Comparison of ENCODE assay signal across 1 mouse cellular context in the genomic region with DNA sequence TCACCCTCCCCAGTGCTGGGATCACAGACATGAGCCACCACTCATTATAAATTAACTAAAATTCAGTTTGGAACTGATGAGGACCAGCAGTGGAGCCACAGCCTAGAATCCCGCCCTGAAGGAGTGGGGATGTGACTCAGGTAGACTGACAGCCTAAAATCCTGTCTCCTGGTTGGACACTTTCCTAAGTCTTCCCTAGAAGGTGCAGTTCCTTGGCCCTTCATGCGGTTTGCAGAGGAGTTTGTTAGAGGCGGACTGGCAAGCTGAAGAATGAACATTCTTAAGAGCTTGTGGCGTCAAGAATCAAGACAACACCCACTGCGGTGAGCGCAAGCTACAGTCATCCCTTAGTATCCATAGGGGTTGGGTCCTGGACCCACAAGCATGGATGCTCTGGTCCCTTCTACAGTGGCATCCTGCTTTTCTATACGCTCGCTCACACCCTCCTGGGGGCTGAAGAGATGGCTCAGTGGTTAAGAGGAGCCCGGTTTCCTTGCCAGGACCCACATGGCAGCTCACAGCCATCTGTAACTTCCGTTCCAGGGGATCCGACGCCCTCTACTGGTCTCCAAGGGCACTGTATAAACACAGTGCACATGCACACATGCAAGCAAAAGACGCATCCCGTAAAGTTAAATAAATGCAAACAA.
A peak's percentile ranks its signal among the peaks of the same experiment; 100 is the strongest.
TF ChIP-seq lines count a peak whose summit lies in the region.

No protein-coding gene starts in this region.

TF ChIP-seq in CH12.LX, 34 proteins besides CTCF, POLR2A, EP300 and RAD21 (continued from another document):
- 0 out of 2 replicates have a peak, but pooled peaks have one; percentile 25 for TF ChIP-seq ELF1 (IDR thresholded peaks at IDR 0.05; ENCODE audit: low read depth, low read length)
- no peak for TF ChIP-seq POLR2AphosphoS2 (IDR thresholded peaks at IDR 0.05; ENCODE audit: low read depth, low read length)
- peak; percentile 61 for TF ChIP-seq MAX (IDR thresholded peaks at IDR 0.05; ENCODE audit: low read length)
- TF ChIP-seq NRF1 (IDR thresholded peaks at IDR 0.05; ENCODE audit: low read depth, low read length) = no peak
- no peak for TF ChIP-seq NELFE (IDR thresholded peaks at IDR 0.05; ENCODE audit: low read depth, low read length)
- TF ChIP-seq JUN (IDR thresholded peaks at IDR 0.05; ENCODE audit: insufficient read depth, low read depth, low read length) = no peak
- TF ChIP-seq CHD2 (IDR thresholded peaks at IDR 0.05; ENCODE audit: low read length) = no peak
- TF ChIP-seq TBP (conservative IDR thresholded peaks at IDR 0.05; ENCODE audit: low read depth, low read length) = no peak
- no peak for TF ChIP-seq KAT2A (IDR thresholded peaks at IDR 0.05; ENCODE audit: insufficient replicate concordance, low read length)
- peak; percentile 74 for TF ChIP-seq MYC (IDR thresholded peaks at IDR 0.05; ENCODE audit: low read depth, low read length)
TF ChIP-seq in CH12.LX: peak in this region for 5.
